Mouse (Mus musculus): Measurements from ENCODE around the gene Camta2.

GRCm38 (mm10) chr11:70626877-70627276, 61.0 kb downstream of the Camta2 start:
- TF ChIP-seq POLR2A (IDR thresholded peaks at IDR 0.05; ENCODE audit: control insufficient read depth, extremely low read depth, insufficient read depth, low read length, poor library complexity): no peak
- TF ChIP-seq CTCF (IDR thresholded peaks at IDR 0.05; ENCODE audit: borderline replicate concordance, control insufficient read depth, extremely low read depth, insufficient read depth, low read length, poor library complexity): no peak
